Mouse (Mus musculus) frontal cortex, adult (tissue): ENCODE measurements around the gene Mat2a.
"Not testable (repeated sequence)": the region's sequence is repeated elsewhere in the genome, so short reads cannot be mapped to it uniquely, and the experiment has no call there.

Source experiments
- ATAC-seq: cut with Nextera tagmentation; 2 replicates; pipeline ENCODE4 v1.9.2; 2017; ENCODE audit warnings: mild to moderate bottlenecking, moderate library complexity, mixed read lengths; ENCODE audit not compliant: low TSS enrichment

Gene Mat2a

GRCm38 (mm10) chr6:72456567-72456966, 17.2 kb upstream of the Mat2a start:
- no peak for ATAC-seq

- ATAC-seq: peak; percentile 42; the same call in 1 of the 2 replicates
These were observed 15.5 kb upstream of the Mat2a start for GRCm38 (mm10) chr6:72454833-72455373.

GRCm38 (mm10) chr6:72454072-72454746, 14.9 kb upstream of the Mat2a start:
- ATAC-seq: peak; percentile 94

- no peak for ATAC-seq
These were observed 14.2 kb upstream of the Mat2a start for GRCm38 (mm10) chr6:72453578-72453977.

GRCm38 (mm10) chr6:72452329-72452728, 13.0 kb upstream of the Mat2a start:
- no peak for ATAC-seq

- ATAC-seq: not testable (repeated sequence)
These were observed 12.4 kb upstream of the Mat2a start for GRCm38 (mm10) chr6:72451778-72452177.

- ATAC-seq: no peak
These were observed 8.1 kb upstream of the Mat2a start for GRCm38 (mm10) chr6:72447487-72447886.

- no peak for ATAC-seq
These were observed 5.7 kb upstream of the Mat2a start for GRCm38 (mm10) chr6:72445011-72445410.

- ATAC-seq: no peak
These were observed 3.7 kb upstream of the Mat2a start for GRCm38 (mm10) chr6:72442921-72443604.

GRCm38 (mm10) chr6:72440186-72440990, 1.0 kb upstream of the Mat2a start:
- peak; percentile 5 for ATAC-seq

- ATAC-seq: peak; percentile 53
These were observed 450 bp downstream of the Mat2a start for GRCm38 (mm10) chr6:72438862-72439354.

GRCm38 (mm10) chr6:72438226-72438625, 1.1 kb downstream of the Mat2a start:
- no peak for ATAC-seq

- peak; percentile 36; the same call in 1 of the 2 replicates for ATAC-seq
These were observed 7.2 kb downstream of the Mat2a start for GRCm38 (mm10) chr6:72432153-72432552.

- peak; percentile 69 for ATAC-seq
These were observed 8.1 kb downstream of the Mat2a start for GRCm38 (mm10) chr6:72430989-72431921.

- no peak for ATAC-seq
These were observed 10.1 kb downstream of the Mat2a start for GRCm38 (mm10) chr6:72429061-72429842.

- ATAC-seq: peak; percentile 65
These were observed 11.3 kb downstream of the Mat2a start for GRCm38 (mm10) chr6:72428036-72428435.

- no peak for ATAC-seq
These were observed 13.7 kb downstream of the Mat2a start for GRCm38 (mm10) chr6:72425646-72426045.

GRCm38 (mm10) chr6:72420901-72421300, 18.5 kb downstream of the Mat2a start:
- ATAC-seq: no peak

- ATAC-seq: no peak
These were observed 19.6 kb downstream of the Mat2a start for GRCm38 (mm10) chr6:72419806-72420205.

- ATAC-seq: no peak
These were observed 21.1 kb downstream of the Mat2a start for GRCm38 (mm10) chr6:72418279-72418678.
